Mouse (Mus musculus) kidney, embryonic 14.5 days (tissue): ENCODE measurements around the gene 2510039O18Rik. TPM values are rescaled to one million over a fixed set of nuclear protein-coding genes. Genes with fewer than 3 reads are reported as not detected.
A peak's percentile ranks its signal among the peaks of the same experiment; 100 is the strongest.

Experiments used
- ATAC-seq: fragments of 200-750 bp; cut with Nextera tagmentation; 2 replicates; pipeline ENCODE4 v1.8.0; 2017; ENCODE audit warnings: moderate number of reproducible peaks, mild to moderate bottlenecking, moderate TSS enrichment, moderate library complexity; ENCODE audit not compliant: low FRiP score, low TSS enrichment
- H3K27ac ChIP-seq: fragments of 300-500 bp; sonication (generic); 2 replicates; pipeline ENCODE4 v1.5.1; 2014; ENCODE audit warnings: low read depth, mild to moderate bottlenecking, low read length, moderate library complexity, mixed read lengths
- H3K27me3 ChIP-seq: fragments of 300-500 bp; sonication (generic); 2 replicates; pipeline ENCODE4 v1.6.1; 2014; ENCODE audit warnings: mild to moderate bottlenecking, low read length; ENCODE audit not compliant: control insufficient read depth, insufficient read depth
- H3K36me3 ChIP-seq: fragments of 300-500 bp; sonication (generic); 2 replicates; pipeline ENCODE4 v1.6.1; 2014; ENCODE audit warnings: low read length, mixed read lengths; ENCODE audit not compliant: control insufficient read depth, insufficient read depth
- H3K4me1 ChIP-seq: fragments of 300-500 bp; sonication (generic); 2 replicates; pipeline ENCODE4 v1.6.1; 2014; ENCODE audit warnings: low read length, mixed read lengths; ENCODE audit not compliant: control insufficient read depth, insufficient read depth
- H3K4me2 ChIP-seq: fragments of 300-500 bp; sonication (generic); replicated peaks from 2 replicates; pipeline ENCODE4 v1.6.1; 2014; ENCODE audit warnings: low read depth, mild to moderate bottlenecking, low read length
- H3K4me3 ChIP-seq: fragments of 300-500 bp; sonication (generic); 2 replicates; pipeline ENCODE4 v1.5.1; 2014; ENCODE audit warnings: mild to moderate bottlenecking, low read length
- H3K9ac ChIP-seq: fragments of 300-500 bp; sonication (generic); 2 replicates; pipeline ENCODE4 v1.6.1; 2014; ENCODE audit warnings: low read depth, mild to moderate bottlenecking, low read length, moderate library complexity
- H3K9me3 ChIP-seq: fragments of 300-500 bp; sonication (generic); 2 replicates; pipeline ENCODE4 v1.6.1; 2016; ENCODE audit warnings: low read length; ENCODE audit not compliant: control insufficient read depth
- WGBS: fragments of 180-500 bp; shearing (Covaris S2); extraction: QIAGEN DNeasy Blood & Tissue Kit; methylation state at CpG from one replicate; pipeline ENCODE4 v1.1.7; 2014; 5-methylcytosine and 5-hydroxymethylcytosine counted together
- polyA plus RNA-seq: library from polyadenylated mRNA; unstranded; fragments of >200 nt; fragmentation: Nextera tagmentation; extraction: Ambion mirVana; gene quantifications from 2 replicates; pipeline ENCODE4 v1.2.1, GENCODE M21; 2014

The 2510039O18Rik gene
- polyA plus RNA-seq, 1 experiment from 2014 or later, result 22.1 TPM

- peak; percentile 10; the same call in 1 of the 2 replicates for ATAC-seq
- Histone ChIP-seq H3K9ac (peak overlapping the region; percentile 90; the same call in 1 of the 2 replicates), H3K27me3 (no peaks in the 10 kb centered on the region), H3K27ac (no peak overlapping the region), H3K36me3 (peaks cover 19% of the 10 kb centered on the region), H3K4me3 (peak overlapping the region; percentile 90), H3K9me3 (no peaks in the 10 kb centered on the region), H3K4me2 (peak overlapping the region; percentile 52), H3K4me1 (no peaks in the 10 kb centered on the region)
- under 1% methylated on average over 8 of the region's 8 CpGs for WGBS
Measured at GRCm38 (mm10) chr4:147905090-147905659, 35.5 kb upstream of the 2510039O18Rik start.

GRCm38 (mm10) chr4:147906230-147906629, 34.5 kb upstream of the 2510039O18Rik start:
- no peaks in the 10 kb centered on the region for H3K4me1 ChIP-seq
- H3K4me3 ChIP-seq, result no peak overlapping the region
- no peak overlapping the region for H3K4me2 ChIP-seq
- ATAC-seq, result no peak
- H3K36me3 ChIP-seq, result peaks cover 15% of the 10 kb centered on the region; the same call in 1 of the 2 replicates
- H3K9ac ChIP-seq, result no peak overlapping the region
- H3K27me3 ChIP-seq, result no peaks in the 10 kb centered on the region
- 86% methylated on average over 5 of the region's 5 CpGs for whole genome bisulfite sequencing
- H3K27ac ChIP-seq, result no peak overlapping the region
- no peaks in the 10 kb centered on the region for H3K9me3 ChIP-seq

GRCm38 (mm10) chr4:147909486-147909885, 31.2 kb upstream of the 2510039O18Rik start:
- Histone ChIP-seq H3K36me3 (peaks cover 11% of the 10 kb centered on the region; the same call in 1 of the 2 replicates), H3K4me2 (no peak overlapping the region), H3K9me3 (no peaks in the 10 kb centered on the region), H3K27me3 (no peaks in the 10 kb centered on the region), H3K4me1 (no peaks in the 10 kb centered on the region), H3K4me3 (no peak overlapping the region), H3K9ac (no peak overlapping the region), H3K27ac (no peak overlapping the region)
- 92% methylated on average over 5 of the region's 5 CpGs for WGBS
- no peak for ATAC-seq

GRCm38 (mm10) chr4:147918459-147919121, 22.1 kb upstream of the 2510039O18Rik start:
- 54% methylated on average over 7 of the region's 7 CpGs for WGBS
- no peak overlapping the region for H3K4me2 ChIP-seq
- ATAC-seq, result peak; percentile 49
- H3K36me3 ChIP-seq, result peaks cover 18% of the 10 kb centered on the region; the same call in 1 of the 2 replicates
- H3K9me3 ChIP-seq, result no peaks in the 10 kb centered on the region
- no peak overlapping the region for H3K9ac ChIP-seq
- no peak overlapping the region for H3K27ac ChIP-seq
- H3K27me3 ChIP-seq, result no peaks in the 10 kb centered on the region
- no peak overlapping the region for H3K4me3 ChIP-seq
- no peaks in the 10 kb centered on the region for H3K4me1 ChIP-seq

- WGBS, result 40% methylated on average over 10 of the region's 10 CpGs
Measured at GRCm38 (mm10) chr4:147920973-147921372, 19.7 kb upstream of the 2510039O18Rik start.

GRCm38 (mm10) chr4:147922341-147922740, 18.4 kb upstream of the 2510039O18Rik start:
- no peak overlapping the region for H3K4me2 ChIP-seq
- WGBS, result 79% methylated on average over 11 of the region's 11 CpGs
- no peak overlapping the region for H3K27ac ChIP-seq
- no peak for ATAC-seq
- H3K36me3 ChIP-seq, result peaks cover 10% of the 10 kb centered on the region; the same call in 1 of the 2 replicates
- H3K9me3 ChIP-seq, result no peaks in the 10 kb centered on the region
- no peaks in the 10 kb centered on the region for H3K27me3 ChIP-seq
- H3K4me3 ChIP-seq, result no peak overlapping the region
- no peaks in the 10 kb centered on the region for H3K4me1 ChIP-seq
- H3K9ac ChIP-seq, result no peak overlapping the region

More at GRCm38 (mm10) chr4:147920973-147921372, 19.7 kb upstream of the 2510039O18Rik start:
- no peak overlapping the region for H3K4me2 ChIP-seq
- H3K9me3 ChIP-seq, result no peaks in the 10 kb centered on the region
- no peak overlapping the region for H3K27ac ChIP-seq
- ATAC-seq, result no peak
- H3K27me3 ChIP-seq, result no peaks in the 10 kb centered on the region
- no peak overlapping the region for H3K9ac ChIP-seq
- H3K4me1 ChIP-seq, result no peaks in the 10 kb centered on the region
- H3K36me3 ChIP-seq, result peaks cover 12% of the 10 kb centered on the region; the same call in 1 of the 2 replicates
- no peak overlapping the region for H3K4me3 ChIP-seq

- H3K27me3 ChIP-seq, result no peaks in the 10 kb centered on the region
- H3K4me3 ChIP-seq, result no peak overlapping the region
- H3K4me1 ChIP-seq, result no peaks in the 10 kb centered on the region
- H3K4me2 ChIP-seq, result no peak overlapping the region
- WGBS, result 36% methylated on average over 8 of the region's 8 CpGs
- 0 out of 2 replicates have a peak, but pooled peaks have one; percentile 18 for ATAC-seq
- H3K9me3 ChIP-seq, result no peaks in the 10 kb centered on the region
- no peak overlapping the region for H3K9ac ChIP-seq
- 0 out of 2 replicates have a peak overlapping the region, but pooled peaks have one; percentile 7 for H3K27ac ChIP-seq
- peaks cover 8% of the 10 kb centered on the region; the same call in 1 of the 2 replicates for H3K36me3 ChIP-seq
Measured at GRCm38 (mm10) chr4:147927705-147928104, 13.0 kb upstream of the 2510039O18Rik start.

- ATAC-seq, result no peak
- Histone ChIP-seq H3K27ac (no peak overlapping the region), H3K4me3 (no peak overlapping the region), H3K9me3 (no peaks in the 10 kb centered on the region), H3K27me3 (no peaks in the 10 kb centered on the region), H3K9ac (no peak overlapping the region), H3K4me2 (no peak overlapping the region), H3K36me3 (peaks cover 8% of the 10 kb centered on the region; the same call in 1 of the 2 replicates), H3K4me1 (0 out of 2 replicates have a peak, but pooled peaks cover 2% of the 10 kb centered on the region)
- WGBS, result 23% methylated on average over 9 of the region's 9 CpGs
Measured at GRCm38 (mm10) chr4:147928136-147928535, 12.6 kb upstream of the 2510039O18Rik start.

GRCm38 (mm10) chr4:147928540-147928939, 12.2 kb upstream of the 2510039O18Rik start:
- no peak overlapping the region for H3K9ac ChIP-seq
- H3K4me2 ChIP-seq, result no peak overlapping the region
- H3K27me3 ChIP-seq, result no peaks in the 10 kb centered on the region
- H3K4me1 ChIP-seq, result 0 out of 2 replicates have a peak, but pooled peaks cover 3% of the 10 kb centered on the region
- peaks cover 8% of the 10 kb centered on the region; the same call in 1 of the 2 replicates for H3K36me3 ChIP-seq
- ATAC-seq, result no peak
- no peak overlapping the region for H3K27ac ChIP-seq
- H3K4me3 ChIP-seq, result no peak overlapping the region
- 82% methylated on average over 7 of the region's 7 CpGs for WGBS
- H3K9me3 ChIP-seq, result no peaks in the 10 kb centered on the region
